Mouse (Mus musculus): ENCODE measurements around the gene Rpl38. TPM values are rescaled to one million over a fixed set of nuclear protein-coding genes. Genes with fewer than 3 reads are reported as not detected.

Gene Rpl38
- polyA plus RNA-seq, 1 experiment, result 404 TPM

- TF ChIP-seq POLR2A (IDR thresholded peaks at IDR 0.05; ENCODE audit: borderline replicate concordance, extremely low read depth, low read depth, low read length) (no peak), CTCF (IDR thresholded peaks at IDR 0.05; ENCODE audit: insufficient read depth, low read length) (no peak)
- WGBS, result 76% methylated on average over 12 of the region's 12 CpGs
Observed at GRCm38 (mm10) chr11:114711861-114712260, 43.5 kb downstream of the Rpl38 start.

GRCm38 (mm10) chr11:114714526-114714925, 46.2 kb downstream of the Rpl38 start:
- 83% methylated on average over 6 of the region's 6 CpGs for WGBS
- DNase-seq, result no peak
- TF ChIP-seq POLR2A (IDR thresholded peaks at IDR 0.05; ENCODE audit: borderline replicate concordance, extremely low read depth, low read depth, low read length) (no peak), CTCF (IDR thresholded peaks at IDR 0.05; ENCODE audit: insufficient read depth, low read length) (no peak)
- Histone ChIP-seq H3K4me3 (replicated peaks; ENCODE audit: extremely low read depth, low read depth, low read length) (no peak overlapping the region), H3K4me1 (ENCODE audit: control insufficient read depth, insufficient read depth, low read length) (no peaks in the 10 kb centered on the region)

More at GRCm38 (mm10) chr11:114711861-114712260, 43.5 kb downstream of the Rpl38 start:
- no peak for DNase-seq
- Histone ChIP-seq H3K4me1 (ENCODE audit: control insufficient read depth, insufficient read depth, low read length) (no peaks in the 10 kb centered on the region), H3K4me3 (replicated peaks; ENCODE audit: extremely low read depth, low read depth, low read length) (no peak overlapping the region)

GRCm38 (mm10) chr11:114715531-114715930, 47.2 kb downstream of the Rpl38 start:
- 52% methylated on average over 7 of the region's 7 CpGs for WGBS
- no peak for DNase-seq
- Histone ChIP-seq H3K4me1 (ENCODE audit: control insufficient read depth, insufficient read depth, low read length) (no peaks in the 10 kb centered on the region), H3K4me3 (replicated peaks; ENCODE audit: extremely low read depth, low read depth, low read length) (no peak overlapping the region)
- TF ChIP-seq POLR2A (IDR thresholded peaks at IDR 0.05; ENCODE audit: borderline replicate concordance, extremely low read depth, low read depth, low read length) (no peak), CTCF (IDR thresholded peaks at IDR 0.05; ENCODE audit: insufficient read depth, low read length) (no peak)

DNA sequence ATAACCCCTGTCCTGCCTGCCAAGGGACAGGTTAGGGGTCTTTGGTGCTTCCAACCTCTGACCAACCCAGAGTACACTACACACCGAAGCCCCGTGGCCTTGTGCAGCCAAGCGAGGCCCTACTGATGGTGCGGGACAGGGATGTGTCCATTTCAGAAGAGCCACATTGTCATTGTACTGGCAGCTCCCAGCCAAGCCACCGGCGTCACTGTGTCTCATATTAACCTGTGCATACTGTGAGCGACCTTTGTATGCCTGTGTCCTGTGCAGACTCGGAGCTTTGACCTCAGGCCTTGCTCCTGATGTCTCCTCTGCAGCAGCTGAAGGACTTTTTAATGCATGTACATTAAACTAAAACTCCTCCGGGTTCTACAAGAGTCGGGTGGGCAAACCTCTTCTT, 52.2 kb downstream of the Rpl38 start:
- H3K4me1 ChIP-seq (ENCODE audit: control insufficient read depth, insufficient read depth, low read length), result no peaks in the 10 kb centered on the region
- no peak for DNase-seq
- WGBS, result 92% methylated on average over 10 of the region's 10 CpGs
- no peak overlapping the region for H3K4me3 ChIP-seq (replicated peaks; ENCODE audit: extremely low read depth, low read depth, low read length)
- TF ChIP-seq POLR2A (IDR thresholded peaks at IDR 0.05; ENCODE audit: borderline replicate concordance, extremely low read depth, low read depth, low read length) (no peak), CTCF (IDR thresholded peaks at IDR 0.05; ENCODE audit: insufficient read depth, low read length) (no peak)

Other genes with a start within 250 kb of the Rpl38 start
- gene Ttyh2, start 6.9 kb downstream of the Rpl38 start, polyA plus RNA-seq (2012; rRNA removed), result 19.0 and 20.8 TPM in 2 replicates
- gene Dnaic2, start 58.9 kb downstream of the Rpl38 start, polyA plus RNA-seq (2012; rRNA removed), result 10.5 and 13.3 TPM in 2 replicates
- gene Kif19a, start 96.9 kb downstream of the Rpl38 start, polyA plus RNA-seq (2012; rRNA removed), result 8.9 and 9.2 TPM in 2 replicates
- 0.54 and 0.59 TPM in 2 replicates for gene Btbd17, start 127.4 kb downstream of the Rpl38 start, polyA plus RNA-seq (2012; rRNA removed)
- gene Gpr142, start 130.4 kb downstream of the Rpl38 start, polyA plus RNA-seq (2012; rRNA removed), result not detected in 2 replicates
- gene Gprc5c, start 182.6 kb downstream of the Rpl38 start, polyA plus RNA-seq (2012; rRNA removed), result 14.3 and 18.2 TPM in 2 replicates
- gene Cd300a, start 221.5 kb downstream of the Rpl38 start, polyA plus RNA-seq (2012; rRNA removed), result 2.5 and 5.0 TPM in 2 replicates